In the genomic region with DNA sequence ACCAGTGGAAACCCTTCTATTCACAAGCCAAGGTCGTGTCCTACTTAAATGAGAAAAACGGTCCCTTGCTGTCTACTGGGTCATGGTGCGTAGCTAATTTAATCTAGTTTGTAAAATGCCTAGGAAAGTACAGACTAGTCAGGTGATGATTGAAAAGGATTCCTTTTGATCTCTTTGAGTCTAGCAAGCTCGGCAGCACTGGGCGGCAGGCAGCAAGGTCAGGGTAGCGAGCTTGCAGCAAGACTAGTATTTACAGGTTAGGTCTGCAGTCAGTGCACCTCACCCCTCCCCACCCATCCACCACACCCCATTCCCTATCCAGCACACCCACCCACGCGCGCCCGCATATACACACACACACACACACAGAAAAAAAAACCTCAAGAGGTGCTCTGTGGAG, we compare ENCODE assay signal across 8 mouse cellular contexts. TPM values are rescaled to one million over a fixed set of nuclear protein-coding genes. Genes with fewer than 3 reads are reported as not detected.
DNase-seq lines count a peak whose midpoint lies in the region; ATAC-seq and TF ChIP-seq lines count a peak whose summit lies in the region.

No protein-coding gene starts in this region.

- H3K27ac ChIP-seq in heart, embryonic 10.5 days = peak overlapping the region; percentile 84; the same call in 1 of the 2 replicates
- peak overlapping the region; percentile 34; the same call in 1 of the 2 replicates for H3K27ac ChIP-seq in limb, embryonic 14.5 days (replicated peaks; ENCODE audit: low read depth, low read length)

- H3K36me3 ChIP-seq in heart, embryonic 10.5 days = no peaks in the 10 kb centered on the region
- H3K36me3 ChIP-seq in limb, embryonic 14.5 days (ENCODE audit: control insufficient read depth, insufficient read depth, low read length) = no peaks in the 10 kb centered on the region

- DNase-seq in heart, embryonic 10.5 days (ENCODE audit: low spot score) = no peak
- DNase-seq in heart, postnatal 10 days = no peak
- DNase-seq in thymus, postnatal 14 days = peak; percentile 67
- DNase-seq in thymus, postnatal 0 days (ENCODE audit: low spot score) = no peak
- no peak for DNase-seq in limb, embryonic 14.5 days (ENCODE audit: low spot score)
- no peak for DNase-seq in layer of hippocampus, adult 9-10 months (ENCODE audit: low spot score)

- intact Hi-C loops in heart, postnatal 10 days (cut with DNase I) = no loop called here

- no peaks in the 10 kb centered on the region for H3K9me3 ChIP-seq in heart, embryonic 10.5 days
- no peaks in the 10 kb centered on the region for H3K9me3 ChIP-seq in limb, embryonic 14.5 days (ENCODE audit: control insufficient read depth, low read length)

- no peak for TF ChIP-seq POLR2A in limb, embryonic 14.5 days (IDR thresholded peaks at IDR 0.05; ENCODE audit: borderline replicate concordance, extremely low read depth, insufficient read depth, insufficient read length)

- H3K27me3 ChIP-seq in heart, embryonic 10.5 days (ENCODE audit: insufficient read depth, poor library complexity, severe bottlenecking) = no peaks in the 10 kb centered on the region
- H3K27me3 ChIP-seq in limb, embryonic 14.5 days (ENCODE audit: control insufficient read depth, insufficient read depth, low read length) = no peaks in the 10 kb centered on the region

- no peak overlapping the region for H3K9ac ChIP-seq in limb, embryonic 14.5 days (ENCODE audit: low read depth, low read length, severe bottlenecking)

- H3K4me3 ChIP-seq in heart, embryonic 10.5 days = peak overlapping the region; percentile 64; the same call in 1 of the 2 replicates
- no peak overlapping the region for H3K4me3 ChIP-seq in limb, embryonic 14.5 days (replicated peaks; ENCODE audit: low read length)

- peaks cover 37% of the 10 kb centered on the region for H3K4me1 ChIP-seq in heart, embryonic 10.5 days
- H3K4me1 ChIP-seq in limb, embryonic 14.5 days (ENCODE audit: control insufficient read depth, insufficient read depth, low read length) = peaks cover 21% of the 10 kb centered on the region

- no peak for ATAC-seq in limb, embryonic 14.5 days (ENCODE audit: low FRiP score, low read depth)
- no peak for ATAC-seq in activated CD4-positive, CD25-positive, alpha-beta regulatory T cell, adult 4 months
- no peak for ATAC-seq in cerebellum, adult (ENCODE audit: insufficient number of reproducible peaks, low FRiP score, low TSS enrichment)

- H3K4me2 ChIP-seq in limb, embryonic 14.5 days (replicated peaks; ENCODE audit: low read depth, low read length, severe bottlenecking) = peak overlapping the region; percentile 88; the same call in 1 of the 2 replicates

- whole genome bisulfite sequencing in heart, embryonic 10.5 days = 59% methylated on average over 10 of the region's 10 CpGs
- WGBS in limb, embryonic 14.5 days = 54% methylated on average over 10 of the region's 10 CpGs

RNA-seq across cellular contexts. Expression of a gene that starts 31.1 kb away (rescaled TPM):
- polyA plus RNA-seq in heart, embryonic 10.5 days (2016; fragmentation: Nextera tagmentation; extraction: Ambion mirVana) = 17.5 and 19.5 TPM in 2 replicates
- total RNA-seq in heart, postnatal 10 days (2021) = 1 to 10 TPM; 5.9 to 9.4 TPM
- 6.7 and 6.8 TPM in 2 replicates for polyA plus RNA-seq in thymus, postnatal 0 days (2015; fragmentation: Nextera tagmentation; extraction: Ambion mirVana)
- polyA plus RNA-seq in limb, embryonic 14.5 days (2012; rRNA removed) = 13.3 and 14.1 TPM in 2 replicates
- polyA plus RNA-seq in limb, embryonic 14.5 days (2014; fragmentation: Nextera tagmentation; extraction: Ambion mirVana) = 12.9 and 15.0 TPM in 2 replicates
- 1 to 10 TPM; 2.9 to 4.3 TPM for polyA plus RNA-seq in activated CD4-positive, CD25-positive, alpha-beta regulatory T cell, adult 4 months (2017; shearing (Covaris generic))

RNA-seq across cellular contexts. Expression of a gene that starts 34.7 kb away (rescaled TPM):
- polyA plus RNA-seq in heart, embryonic 10.5 days (2016; fragmentation: Nextera tagmentation; extraction: Ambion mirVana) = 0.57 and 2.6 TPM in 2 replicates
- total RNA-seq in heart, postnatal 10 days (2021) = 1 to 10 TPM; 4.1 to 6.0 TPM
- 0.79 TPM in 1 of 2 replicates, not detected in the other for polyA plus RNA-seq in thymus, postnatal 0 days (2015; fragmentation: Nextera tagmentation; extraction: Ambion mirVana)
- polyA plus RNA-seq in limb, embryonic 14.5 days (2012; rRNA removed) = not detected in 2 replicates
- not detected in 2 replicates for polyA plus RNA-seq in limb, embryonic 14.5 days (2014; fragmentation: Nextera tagmentation; extraction: Ambion mirVana)
- polyA plus RNA-seq in activated CD4-positive, CD25-positive, alpha-beta regulatory T cell, adult 4 months (2017; shearing (Covaris generic)) = not detected
